Mouse (Mus musculus) brain, embryonic 18.5 days (tissue): ENCODE data around the gene Lyl1.
"Not testable (repeated sequence)": the region's sequence is repeated elsewhere in the genome, so short reads cannot be mapped to it uniquely, and the experiment has no call there.

Experiments
- DNase-seq: peaks from one replicate; pipeline ENCODE4 v3.0.0-alpha.2; 2012; ENCODE audit warnings: low read depth, low spot score

Lyl1 gene

DNA sequence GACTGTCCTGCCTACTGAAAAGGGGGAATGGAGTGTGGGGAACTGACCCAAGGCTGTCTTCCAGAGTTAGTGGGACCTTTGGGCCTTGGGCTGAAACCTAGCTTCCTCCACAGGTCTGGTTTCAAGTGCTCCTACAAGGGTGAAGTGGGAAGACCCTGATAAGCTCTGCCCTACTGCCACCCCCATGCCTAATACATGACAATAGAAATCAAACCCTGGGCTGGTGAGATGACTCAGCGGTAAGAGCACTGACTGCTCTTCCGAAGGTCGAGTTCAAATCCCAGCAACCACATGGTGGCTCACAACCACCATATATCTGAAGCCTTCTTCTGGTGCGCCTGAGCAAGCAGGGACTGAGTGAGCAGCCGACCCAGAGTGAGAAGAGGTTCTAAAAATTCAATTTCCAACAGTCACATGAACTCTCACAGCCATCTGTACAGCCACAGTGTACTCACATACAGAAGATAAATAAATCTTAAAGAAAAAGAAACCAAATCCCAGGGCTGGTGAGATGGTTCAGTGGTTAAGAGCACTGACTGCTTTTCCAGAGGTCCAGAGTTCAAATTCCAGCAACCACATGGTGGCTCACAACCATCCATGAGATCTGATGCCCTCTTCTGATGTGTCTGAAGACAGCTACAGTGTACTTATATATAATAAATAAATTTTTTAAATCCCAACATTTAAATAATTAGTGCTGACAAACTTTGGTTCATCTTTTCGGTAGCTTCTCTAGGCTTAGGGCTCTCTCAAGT lies 32.3 kb upstream of the Lyl1 start:
- no peak for DNase-seq

DNA sequence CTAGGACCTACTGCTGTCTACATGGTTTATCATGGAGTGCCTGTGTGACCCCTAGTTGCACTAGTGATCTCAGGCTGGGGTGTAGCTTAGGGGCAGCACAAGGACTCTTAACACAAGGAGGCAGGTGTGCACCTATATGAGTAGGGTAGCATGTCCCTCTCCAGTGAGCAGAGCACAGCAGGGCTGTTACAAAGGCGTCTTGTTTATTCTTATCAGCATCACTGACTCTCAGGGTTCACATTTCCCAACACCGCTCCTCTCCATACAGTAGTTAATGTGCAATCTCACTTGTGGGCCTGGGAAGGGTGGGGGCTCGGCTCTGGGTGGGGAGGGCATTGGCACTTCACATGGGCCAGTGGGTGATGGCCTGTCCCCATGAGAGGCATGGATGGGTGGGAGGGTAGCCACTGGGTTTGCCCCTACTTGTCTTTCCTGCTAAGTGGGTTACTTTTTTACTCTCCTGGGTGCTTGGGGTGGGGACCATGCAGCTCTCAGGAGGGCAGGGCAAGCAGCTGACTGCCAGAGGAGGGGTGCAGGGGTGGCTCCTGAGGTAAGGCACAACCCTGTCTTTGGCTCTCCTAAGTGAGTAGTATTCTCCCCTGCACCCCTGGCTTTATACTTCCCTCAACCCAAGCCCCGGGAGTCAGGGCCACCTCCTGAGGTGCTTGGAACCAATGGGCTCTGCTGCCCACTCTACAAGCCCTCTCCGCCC lies 30.8 kb upstream of the Lyl1 start:
- DNase-seq = not testable (repeated sequence)

DNA sequence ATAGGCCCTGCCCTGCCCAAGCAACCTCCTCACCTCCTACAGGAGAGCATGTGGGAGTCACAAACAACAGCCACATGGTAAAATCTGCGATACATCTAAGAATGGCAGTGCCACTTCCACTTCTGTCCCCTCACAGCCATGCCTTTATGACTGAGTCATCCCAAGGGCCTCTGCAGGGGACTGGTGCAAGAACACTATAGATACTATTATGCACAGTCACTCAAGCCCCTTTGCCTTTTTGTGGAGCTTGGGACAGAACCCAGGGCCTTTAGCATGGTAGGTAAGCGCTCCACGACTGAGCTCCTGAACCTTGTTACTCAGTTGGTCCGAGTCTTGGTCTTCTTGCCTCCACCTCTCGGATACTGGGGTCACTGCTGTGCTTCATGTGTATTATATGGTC lies 24.0 kb upstream of the Lyl1 start:
- DNase-seq = no peak

DNA sequence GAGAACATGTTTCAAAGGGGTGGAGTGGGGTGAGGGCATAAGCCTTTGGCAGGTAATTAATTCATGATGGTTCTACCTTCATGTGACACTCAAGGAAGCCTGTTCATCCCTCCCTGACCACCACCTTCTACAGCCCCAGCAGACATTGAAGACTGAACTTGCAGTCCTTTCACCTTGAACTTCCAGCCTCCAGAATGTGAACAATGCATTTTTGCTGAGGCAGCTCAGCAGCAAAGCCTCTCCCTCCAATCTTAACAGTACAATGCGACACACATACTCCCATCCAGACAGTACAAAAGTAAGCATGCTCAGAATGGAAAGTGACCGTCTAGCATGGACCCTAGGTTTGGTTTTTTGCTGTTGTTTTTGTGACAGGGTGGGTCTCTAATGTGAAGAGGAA lies 19.8 kb upstream of the Lyl1 start:
- no peak for DNase-seq

DNA sequence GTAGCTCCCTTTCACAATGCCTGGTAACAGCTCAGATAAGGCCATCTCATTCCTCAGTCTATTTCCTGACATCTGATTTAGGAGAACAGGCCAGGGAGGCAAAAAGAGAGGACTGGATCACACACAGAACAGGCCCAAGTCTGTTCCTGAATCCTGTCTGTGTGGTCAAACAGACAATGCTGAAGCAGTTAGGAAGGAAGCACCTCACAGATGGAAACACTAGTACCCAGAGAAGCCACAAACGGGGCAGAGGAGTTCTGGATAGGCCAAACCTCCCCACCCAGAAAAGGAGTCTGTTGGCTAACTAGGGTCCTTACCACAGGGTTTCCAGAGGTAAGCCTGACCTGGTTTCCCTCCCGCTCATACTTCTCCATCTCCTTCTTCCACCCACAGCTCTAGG lies 19.0 kb upstream of the Lyl1 start:
- no peak for DNase-seq

DNA sequence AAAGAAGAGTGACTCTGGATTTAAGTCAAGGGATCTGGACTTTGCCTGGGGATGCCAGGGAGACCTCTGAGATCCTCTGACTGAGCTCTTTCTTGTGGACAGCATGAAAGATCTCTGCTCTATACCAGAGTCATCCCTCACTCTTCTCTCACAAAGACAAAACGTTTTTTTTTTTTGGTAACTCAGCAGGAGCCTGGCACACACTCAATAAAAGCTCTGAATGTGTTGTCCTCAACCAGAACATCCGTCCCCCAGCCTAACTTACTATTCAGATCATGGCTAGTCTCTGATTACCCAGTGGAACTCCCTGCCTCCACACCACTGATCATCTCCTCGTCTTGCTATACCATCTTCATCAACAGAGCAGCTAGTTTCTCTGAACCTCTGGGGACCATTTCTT lies 16.7 kb upstream of the Lyl1 start:
- no peak for DNase-seq

DNA sequence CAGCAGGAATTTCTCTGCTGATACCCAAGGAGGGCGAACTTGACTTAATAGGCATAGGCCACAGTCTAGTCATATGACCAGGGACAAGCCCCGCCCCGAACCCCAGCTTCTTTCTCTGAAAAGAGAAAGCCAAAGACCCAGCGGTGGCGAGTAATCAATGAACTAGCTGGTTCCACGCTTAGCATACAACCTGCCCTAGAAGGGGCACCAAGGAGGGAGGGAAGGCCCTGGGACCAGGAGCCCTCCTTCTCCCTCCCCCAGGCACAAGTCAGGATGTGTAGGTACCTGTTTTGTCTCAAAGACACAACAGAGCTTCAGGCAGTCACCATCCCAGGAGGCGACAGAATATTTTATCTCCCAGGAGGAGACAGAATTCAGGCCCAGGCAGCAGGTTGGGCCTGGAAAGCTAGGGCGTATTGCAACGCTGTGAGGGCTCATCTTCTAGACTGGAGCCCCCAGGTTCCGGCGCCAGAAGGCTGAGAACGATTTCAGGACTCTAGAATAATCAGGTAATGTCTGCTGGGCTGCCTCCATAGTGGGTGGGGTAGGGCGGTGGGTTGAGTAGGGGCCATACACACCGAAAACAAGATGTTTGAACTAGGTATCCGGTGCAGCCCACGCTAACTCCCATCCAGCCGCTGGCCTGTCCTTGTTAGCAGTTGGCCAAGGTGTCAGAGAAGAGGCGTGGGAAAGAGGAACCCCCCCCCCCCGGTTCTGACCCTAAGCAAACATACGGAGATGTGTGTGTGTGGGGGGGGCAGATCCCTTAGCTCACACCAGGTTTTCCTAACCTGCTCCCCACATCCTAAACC lies 14.9 kb upstream of the Lyl1 start, which contains the start of gene Trmt1:
Trmt1 (plus strand) TSS at position 117 of the 812 bp plus-strand sequence.
- no peak for DNase-seq

DNA sequence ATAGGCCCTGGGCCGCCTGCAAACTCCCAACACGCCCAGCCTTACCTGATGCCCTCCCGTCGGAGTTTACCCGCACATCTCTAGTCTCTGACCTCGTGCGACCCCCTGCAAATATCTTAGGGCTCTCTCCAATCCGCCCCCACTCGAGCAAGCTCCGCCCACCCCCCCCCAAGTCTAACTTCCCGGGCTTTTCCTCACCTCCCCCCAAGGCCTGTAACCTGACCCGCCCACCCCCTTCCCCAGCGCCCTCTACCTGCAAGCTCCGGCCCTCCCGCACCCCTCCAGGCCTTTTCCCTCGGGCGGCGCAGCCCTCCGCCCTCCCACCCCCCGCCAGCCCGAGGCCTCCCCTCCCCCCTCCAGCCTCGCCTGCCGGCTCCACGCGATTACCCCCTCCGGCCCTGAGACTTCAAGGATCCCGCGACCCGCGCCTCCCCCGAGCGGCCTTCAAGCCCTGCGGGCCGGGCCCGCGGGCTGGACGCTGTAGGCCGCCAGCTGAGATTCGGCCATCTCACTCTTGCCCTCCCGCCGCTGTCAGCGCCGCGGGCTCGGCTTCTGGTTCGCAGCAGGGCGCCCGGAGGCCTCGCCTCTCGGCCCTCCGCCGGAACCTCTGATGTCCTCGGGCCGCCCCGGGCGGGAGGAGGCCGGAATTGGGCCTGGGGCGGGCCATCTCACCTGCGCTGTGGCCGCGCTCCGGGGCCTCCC lies 14.1 kb upstream of the Lyl1 start:
- no peak for DNase-seq

DNA sequence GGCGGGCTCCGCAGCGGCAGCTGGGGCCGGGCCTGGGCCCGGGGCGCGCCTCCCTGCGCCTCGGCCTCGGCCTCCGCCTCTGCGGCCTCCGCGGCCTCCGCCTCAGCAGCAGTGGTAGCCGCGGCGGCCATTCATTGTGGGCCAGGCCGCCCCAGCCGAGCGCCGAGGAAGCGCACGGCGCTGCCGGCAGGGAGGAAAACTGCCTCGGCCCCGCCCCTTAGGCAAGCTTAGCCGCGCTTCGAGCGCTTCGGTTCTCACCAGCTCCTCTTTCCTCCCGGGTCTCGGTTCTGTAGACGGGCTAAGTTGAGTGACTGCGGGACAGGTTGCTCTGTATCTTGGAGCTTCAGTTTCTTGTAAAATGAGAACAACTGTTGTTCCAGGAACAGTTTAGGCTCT lies 13.6 kb upstream of the Lyl1 start, which contains the start of gene Nacc1:
Nacc1 (minus strand) TSS at position 158 of the 396 bp plus-strand sequence.
- DNase-seq = no peak

DNA sequence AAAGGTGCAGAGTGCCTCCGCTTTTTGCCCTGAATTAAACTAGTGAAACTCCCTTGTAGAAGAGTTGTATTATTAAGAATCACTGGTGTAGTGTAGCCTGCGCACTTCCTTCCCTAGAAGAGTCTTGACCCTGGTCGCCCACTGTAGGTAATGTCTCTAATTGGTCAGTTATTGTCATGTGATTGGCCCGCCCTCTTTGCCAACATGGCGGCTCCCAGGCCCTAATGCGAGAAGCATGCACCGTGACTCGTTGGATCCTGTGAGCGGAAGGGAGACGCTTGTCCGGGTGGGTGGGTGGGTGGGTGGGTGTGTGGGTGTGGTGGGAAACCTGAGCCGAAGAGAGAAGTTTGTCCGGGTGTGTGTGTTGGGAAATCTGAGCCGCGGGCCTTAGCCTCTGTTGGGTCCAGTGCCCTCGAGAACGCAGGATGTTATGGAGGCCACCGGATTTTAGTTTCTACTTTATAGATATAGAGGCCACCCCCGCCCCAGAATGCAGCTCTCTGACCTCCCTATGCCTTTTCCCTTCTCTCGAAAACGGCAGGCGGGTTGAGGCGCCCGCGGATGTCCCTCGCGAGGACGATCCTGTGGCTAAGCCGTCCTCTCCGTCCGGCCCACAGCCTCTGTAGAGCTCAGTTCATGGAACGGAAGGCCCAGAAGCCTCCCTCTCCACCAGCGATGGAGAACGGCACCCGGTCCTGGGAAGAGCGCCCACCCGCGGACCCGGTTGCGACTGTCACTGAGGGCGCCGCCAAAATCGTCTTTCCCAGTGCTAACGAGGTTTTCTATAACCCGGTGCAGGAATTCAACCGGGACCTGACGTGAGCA lies 12.0 kb upstream of the Lyl1 start:
- DNase-seq = peak; percentile 85

DNA sequence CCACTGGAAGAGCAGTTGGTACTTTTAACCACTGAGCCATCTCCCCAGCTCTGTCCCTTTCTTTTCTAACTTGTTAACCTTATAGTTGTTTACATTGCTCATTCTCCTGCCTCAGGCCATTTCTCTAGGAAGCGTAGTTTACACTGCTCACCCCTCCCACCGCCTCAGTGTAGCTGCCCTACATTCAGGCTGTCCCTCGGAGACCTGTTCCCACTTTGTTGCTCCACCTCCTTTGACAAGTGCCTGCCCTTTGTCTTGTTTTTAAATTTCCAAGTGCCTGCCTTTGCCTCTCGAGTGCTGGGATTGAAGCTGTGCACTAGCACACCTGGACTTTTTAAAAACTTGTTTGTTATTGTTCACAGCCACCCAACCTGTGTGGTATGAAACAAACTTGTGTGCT lies 7.9 kb upstream of the Lyl1 start:
- DNase-seq = no peak

DNA sequence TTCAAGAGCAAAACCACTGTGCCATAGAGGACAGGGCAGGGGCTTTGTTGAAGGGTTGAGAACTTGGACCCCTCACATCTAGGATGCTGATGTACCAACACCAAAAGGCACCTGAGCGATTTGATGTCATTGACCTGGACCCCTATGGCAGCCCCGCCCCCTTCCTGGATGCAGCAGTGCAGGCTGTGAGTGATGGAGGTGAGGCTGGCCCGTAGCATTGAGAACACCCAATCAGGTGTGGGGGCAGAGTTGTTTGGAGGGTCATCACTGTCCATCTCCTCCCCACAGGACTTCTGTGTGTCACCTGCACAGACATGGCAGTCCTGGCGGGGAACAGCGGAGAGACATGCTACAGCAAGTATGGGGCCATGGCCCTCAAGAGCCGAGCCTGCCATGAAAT lies 6.1 kb upstream of the Lyl1 start:
- no peak for DNase-seq

DNA sequence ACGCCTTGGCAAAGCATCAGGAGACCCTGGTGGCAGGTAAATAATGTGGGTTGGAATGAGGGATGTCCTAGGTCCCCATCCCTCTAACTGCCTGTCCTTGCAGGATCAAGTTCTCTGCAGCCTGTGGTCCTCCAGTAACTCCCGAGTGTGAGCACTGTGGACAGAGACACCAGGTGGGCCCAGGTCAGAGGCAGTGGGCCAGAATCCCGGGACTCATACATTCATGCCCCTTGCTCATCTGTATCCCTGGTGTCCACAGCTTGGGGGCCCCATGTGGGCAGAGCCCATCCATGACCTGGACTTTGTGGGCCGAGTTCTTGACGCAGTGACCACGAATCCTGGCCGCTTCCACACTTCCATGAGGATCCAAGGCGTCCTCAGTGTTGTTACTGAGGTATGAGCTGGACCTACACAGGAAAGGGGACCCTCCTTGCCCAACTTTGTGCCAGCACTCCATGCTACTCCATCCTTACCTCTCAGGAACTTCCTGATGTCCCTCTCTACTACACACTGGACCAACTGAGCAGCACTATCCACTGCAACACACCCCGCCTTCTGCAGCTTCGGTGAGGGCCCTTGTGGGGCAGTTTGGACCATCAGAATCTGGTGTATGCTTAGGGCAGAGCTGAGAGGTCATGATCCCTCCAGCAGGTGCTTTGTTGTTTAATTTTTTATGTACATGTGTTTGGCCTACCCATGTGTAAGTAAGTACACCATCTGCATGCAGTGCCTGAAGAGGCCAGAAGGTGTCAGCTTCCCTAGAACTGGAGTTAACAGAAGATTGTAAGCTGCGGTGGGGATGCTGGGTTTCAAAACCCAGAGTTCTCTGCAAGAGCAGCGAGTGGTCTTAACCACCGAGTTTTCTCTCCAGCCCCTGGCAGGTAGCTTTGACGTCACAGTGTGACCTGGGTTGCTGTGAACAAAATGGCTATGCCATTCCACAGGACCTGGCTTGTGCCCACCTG lies 3.8 kb upstream of the Lyl1 start:
- DNase-seq = no peak

DNA sequence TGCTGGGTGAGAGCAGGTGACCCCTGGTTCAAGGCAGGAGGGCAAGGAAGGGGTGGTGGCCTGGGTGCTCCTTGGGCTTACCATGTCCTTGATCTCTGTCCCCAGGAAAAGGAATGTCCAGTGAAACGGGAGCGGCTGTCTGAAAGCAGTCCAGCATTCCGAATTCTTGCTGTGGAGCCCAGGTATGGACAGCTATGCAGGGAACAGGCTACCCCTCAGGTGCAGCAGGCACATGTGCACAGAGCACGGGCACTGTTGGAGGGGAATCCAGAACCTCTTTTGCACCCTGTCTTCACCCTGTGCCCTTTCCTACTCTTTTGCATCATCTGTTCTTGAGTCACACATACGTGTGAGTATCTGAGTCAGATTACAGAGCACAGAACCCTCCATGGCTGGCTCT lies 3.0 kb upstream of the Lyl1 start:
- no peak for DNase-seq

DNA sequence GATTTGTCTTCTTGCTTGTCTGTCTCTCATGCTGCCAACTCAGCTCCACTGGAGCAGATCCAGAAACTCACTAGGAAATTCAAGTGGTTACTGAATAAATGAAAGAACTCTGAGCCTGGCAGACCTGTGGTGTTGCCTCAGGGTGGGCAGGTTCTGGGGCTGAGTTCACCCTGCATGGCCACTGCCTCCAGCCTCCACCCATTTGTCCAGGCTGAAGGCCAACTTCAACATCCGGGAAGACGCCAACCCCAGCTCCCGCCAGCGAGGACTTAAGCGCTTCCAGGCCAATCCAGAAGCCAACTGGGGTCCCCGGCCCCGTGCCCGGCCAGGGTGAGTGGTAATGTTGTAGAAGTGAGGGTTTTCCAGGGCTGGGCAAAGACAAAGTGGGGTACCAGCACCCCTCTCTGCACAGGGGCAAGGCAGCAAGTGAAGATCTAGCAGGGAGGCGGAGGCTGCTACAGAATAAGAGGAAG lies 2.3 kb upstream of the Lyl1 start:
- DNase-seq = no peak

DNA sequence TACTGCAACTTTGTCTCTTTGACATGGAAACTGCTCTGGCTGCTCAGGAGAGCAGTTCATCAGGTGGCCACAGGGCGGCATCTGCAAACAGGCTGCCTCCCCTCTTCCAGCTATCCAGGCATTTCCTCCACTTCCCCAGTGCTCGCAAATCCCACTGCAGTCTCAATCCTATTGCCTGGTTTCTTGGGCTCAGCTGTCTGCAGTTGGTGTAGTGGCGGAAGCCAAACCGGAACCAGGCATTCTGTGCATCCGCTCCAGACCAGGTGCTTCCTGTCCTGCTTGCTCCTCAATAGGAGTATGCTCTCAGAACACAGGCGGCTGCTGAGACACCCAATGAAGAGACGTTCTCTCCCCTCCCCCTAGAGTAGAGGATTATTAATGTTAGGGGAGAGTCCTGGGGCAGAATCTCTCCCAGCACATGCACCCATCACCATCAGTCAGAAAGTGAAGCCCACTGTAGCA lies 1.4 kb upstream of the Lyl1 start:
- DNase-seq = no peak

DNA sequence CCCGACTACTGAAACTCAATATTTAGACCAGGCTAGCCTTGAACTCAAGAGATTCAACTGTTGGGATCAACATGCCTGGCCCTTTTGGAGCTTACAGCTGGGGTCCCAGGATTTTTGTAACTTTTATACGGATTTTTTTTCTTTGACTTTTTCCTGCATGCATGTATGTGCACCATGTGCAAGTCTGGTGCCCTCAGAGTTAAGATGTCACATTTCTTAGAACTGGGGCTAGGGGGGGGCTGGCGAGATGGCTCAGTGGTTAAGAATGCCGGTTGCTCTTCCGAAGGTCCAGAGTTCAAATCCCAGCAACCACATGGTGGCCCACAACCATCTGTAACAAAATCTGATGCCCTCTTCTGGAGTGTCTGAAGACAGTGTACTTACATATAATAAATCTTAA lies 731 bp upstream of the Lyl1 start:
- DNase-seq = no peak

DNA sequence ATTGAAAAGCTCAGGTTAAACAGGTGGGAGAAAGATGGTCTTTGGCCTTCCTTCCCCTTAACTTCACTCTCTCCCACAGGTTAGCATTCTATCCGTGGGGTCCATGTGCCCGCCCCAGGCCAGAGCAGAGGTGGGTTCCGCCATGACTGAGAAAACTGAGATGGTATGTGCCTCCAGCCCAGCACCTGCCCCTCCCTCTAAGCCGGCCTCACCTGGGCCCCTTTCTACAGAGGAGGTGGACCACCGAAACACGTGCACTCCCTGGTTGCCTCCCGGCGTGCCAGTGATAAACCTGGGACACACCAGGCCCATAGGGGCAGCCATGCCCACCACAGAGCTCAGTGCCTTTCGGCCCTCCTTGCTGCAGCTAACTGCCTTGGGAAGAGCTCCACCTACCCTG lies 1.3 kb downstream of the Lyl1 start:
- no peak for DNase-seq

DNA sequence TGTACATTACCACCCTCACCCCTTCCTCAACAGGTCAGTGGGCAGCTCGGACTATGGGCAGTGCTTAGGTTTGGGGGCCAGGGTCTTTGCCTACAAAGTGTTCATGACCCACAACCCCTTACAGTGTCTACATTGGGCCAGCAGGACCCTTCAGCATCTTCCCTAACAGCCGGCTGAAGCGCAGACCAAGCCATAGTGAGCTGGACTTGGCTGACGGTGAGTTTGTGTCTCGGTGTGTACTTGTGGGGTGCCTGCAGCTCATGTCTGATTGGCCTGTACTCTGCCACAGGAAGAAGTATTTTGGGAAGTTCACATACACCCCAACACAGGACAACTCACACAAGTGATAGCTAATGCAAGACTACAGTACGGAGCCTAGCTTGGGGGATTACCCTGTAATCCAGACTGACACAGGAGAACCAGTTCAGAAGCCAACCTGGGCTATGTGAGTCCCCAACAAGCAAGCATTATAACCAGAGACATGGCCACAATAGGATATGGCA lies 1.8 kb downstream of the Lyl1 start:
- no peak for DNase-seq
